Mouse (Mus musculus): ENCODE measurements around the gene Plekhh2. TPM values are rescaled to one million over a fixed set of nuclear protein-coding genes. Genes with fewer than 3 reads are reported as not detected.

The Plekhh2 gene
- total and polyA plus RNA-seq, 3 experiments, result 0.04 TPM; not detected in 2

- H3K27ac ChIP-seq (ENCODE audit: control insufficient read depth, low read depth, low read length), result no peak overlapping the region
- H3K79me2 ChIP-seq (ENCODE audit: control insufficient read depth, insufficient read depth, low read length, poor library complexity), result no peaks in the 10 kb centered on the region
- H3K9ac ChIP-seq (ENCODE audit: control insufficient read depth, low read depth, low read length, poor library complexity, severe bottlenecking), result no peak overlapping the region
- DNase-seq (ENCODE audit: low read depth, low spot score), result no peak
- no peak for TF ChIP-seq MAZ (IDR thresholded peaks at IDR 0.05; ENCODE audit: low read depth, low read length)
- no peaks in the 10 kb centered on the region for H3K9me3 ChIP-seq (replicated peaks; ENCODE audit: insufficient read depth, low read length)
- H3K36me3 ChIP-seq (ENCODE audit: control insufficient read depth in 1 of 2, insufficient read depth in 2 of 2, low read length in 2 of 2), result no peaks in the 10 kb centered on the region
- H3K4me3 ChIP-seq (ENCODE audit: control insufficient read depth in 1 of 2, insufficient read depth in 1 of 2, low read depth in 2 of 2, low read length in 2 of 2), result no peak overlapping the region
- peaks cover 11 to 20% of the 10 kb centered on the region in 2 experiments for H3K27me3 ChIP-seq (ENCODE audit: control insufficient read depth in 1 of 2, insufficient read depth in 2 of 2, low read length in 2 of 2)
- no peaks in the 10 kb centered on the region; a peak in 1 of 4 replicates for H3K4me1 ChIP-seq (ENCODE audit: control insufficient read depth in 1 of 2, insufficient read depth in 2 of 2, low read length in 2 of 2)
Observed at GRCm38 (mm10) chr17:84492255-84492880, 19.3 kb upstream of the Plekhh2 start.

DNA sequence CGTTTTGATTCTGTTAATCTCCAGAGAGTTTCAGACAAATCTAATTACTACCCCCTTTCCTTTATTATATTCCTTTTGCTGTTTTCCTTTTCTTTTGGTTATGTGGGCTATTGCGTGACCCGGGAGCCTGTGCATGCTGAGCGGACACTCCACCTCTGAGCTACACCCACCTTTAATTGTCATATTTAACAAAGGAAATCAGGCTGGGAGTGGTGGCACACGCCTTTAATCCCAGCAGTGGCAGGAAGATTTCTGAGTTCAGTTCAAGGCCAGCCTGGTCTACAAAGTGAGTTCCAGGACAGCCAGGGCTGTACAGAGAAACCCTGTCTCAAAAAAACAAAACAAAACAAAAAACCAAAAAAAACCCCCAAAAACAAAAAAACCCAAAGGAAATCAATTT is 14.7 kb upstream of the Plekhh2 start:
- no peak overlapping the region for H3K4me3 ChIP-seq (ENCODE audit: control insufficient read depth in 1 of 2, insufficient read depth in 1 of 2, low read depth in 2 of 2, low read length in 2 of 2)
- H3K9ac ChIP-seq (ENCODE audit: control insufficient read depth, low read depth, low read length, poor library complexity, severe bottlenecking), result no peak overlapping the region
- H3K9me3 ChIP-seq (replicated peaks; ENCODE audit: insufficient read depth, low read length), result no peaks in the 10 kb centered on the region
- H3K36me3 ChIP-seq (ENCODE audit: control insufficient read depth in 1 of 2, insufficient read depth in 2 of 2, low read length in 2 of 2), result no peaks in the 10 kb centered on the region
- no peak for TF ChIP-seq E2F4 (IDR thresholded peaks at IDR 0.05; ENCODE audit: borderline replicate concordance, low read depth, low read length)
- TF ChIP-seq MEF2A (IDR thresholded peaks at IDR 0.05; ENCODE audit: extremely low read depth, insufficient replicate concordance, low read depth, low read length, poor library complexity, severe bottlenecking), result no peak
- TF ChIP-seq SMC3 (IDR thresholded peaks at IDR 0.05; ENCODE audit: low read depth, low read length), result no peak
- no peak for TF ChIP-seq MAFK (IDR thresholded peaks at IDR 0.05; ENCODE audit: borderline replicate concordance, low read depth, low read length)
- no peak for TF ChIP-seq CHD2 (IDR thresholded peaks at IDR 0.05; ENCODE audit: low read length)
- TF ChIP-seq POLR2AphosphoS5 (IDR thresholded peaks at IDR 0.05; ENCODE audit: borderline replicate concordance, low read depth, low read length), result no peak
- no peak for TF ChIP-seq MAZ (IDR thresholded peaks at IDR 0.05; ENCODE audit: low read depth, low read length)
- TF ChIP-seq ELF1 (IDR thresholded peaks at IDR 0.05; ENCODE audit: low read depth, low read length), result no peak
- TF ChIP-seq SIN3A (IDR thresholded peaks at IDR 0.05; ENCODE audit: low read length), result no peak
- TF ChIP-seq HCFC1 (IDR thresholded peaks at IDR 0.05; ENCODE audit: low read depth, low read length), result no peak
- no peak for TF ChIP-seq GABPA (IDR thresholded peaks at IDR 0.05; ENCODE audit: low read depth, low read length)
- TF ChIP-seq GATA1 (IDR thresholded peaks at IDR 0.05; ENCODE audit: low read depth, low read length), result no peak
- H3K27me3 ChIP-seq (ENCODE audit: control insufficient read depth in 1 of 2, insufficient read depth in 2 of 2, low read length in 2 of 2), result peaks cover 10 to 11% of the 10 kb centered on the region in 2 experiments
- no peaks in the 10 kb centered on the region for H3K79me2 ChIP-seq (ENCODE audit: control insufficient read depth, insufficient read depth, low read length, poor library complexity)
- no peak overlapping the region for H3K27ac ChIP-seq (ENCODE audit: control insufficient read depth, low read depth, low read length)
- no peaks in the 10 kb centered on the region for H3K4me1 ChIP-seq (ENCODE audit: control insufficient read depth in 1 of 2, insufficient read depth in 2 of 2, low read length in 2 of 2)
- no peak for DNase-seq (ENCODE audit: low read depth, low spot score)

DNA sequence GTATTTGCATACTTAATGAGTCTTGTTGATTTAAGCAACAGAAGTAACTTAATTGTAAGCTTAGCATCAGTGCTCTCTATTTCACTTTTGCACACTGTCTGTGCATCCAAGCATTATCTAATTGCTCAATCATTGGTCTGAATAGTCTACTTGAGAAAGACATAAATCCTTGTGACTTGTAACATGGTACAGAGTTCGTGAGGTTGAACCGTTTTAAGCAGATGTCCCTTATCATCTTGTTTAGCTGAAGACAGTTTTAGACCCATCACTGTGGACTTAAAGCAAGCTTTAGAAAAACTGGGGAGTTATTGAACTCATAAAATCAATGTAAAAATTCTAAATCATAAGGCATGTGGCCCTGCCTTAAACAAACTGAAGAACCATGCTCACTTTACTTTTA is 14.1 kb upstream of the Plekhh2 start:
- Histone ChIP-seq H3K27ac (ENCODE audit: control insufficient read depth, low read depth, low read length) (no peak overlapping the region), H3K9ac (ENCODE audit: control insufficient read depth, low read depth, low read length, poor library complexity, severe bottlenecking) (no peak overlapping the region), H3K4me1 (ENCODE audit: control insufficient read depth in 1 of 2, insufficient read depth in 2 of 2, low read length in 2 of 2) (no peaks in the 10 kb centered on the region), H3K27me3 (ENCODE audit: control insufficient read depth in 1 of 2, insufficient read depth in 2 of 2, low read length in 2 of 2) (peaks cover 7 to 11% of the 10 kb centered on the region in 2 experiments), H3K36me3 (ENCODE audit: control insufficient read depth in 1 of 2, insufficient read depth in 2 of 2, low read length in 2 of 2) (no peaks in the 10 kb centered on the region), H3K4me3 (ENCODE audit: control insufficient read depth in 1 of 2, insufficient read depth in 1 of 2, low read depth in 2 of 2, low read length in 2 of 2) (no peak overlapping the region), H3K9me3 (replicated peaks; ENCODE audit: insufficient read depth, low read length) (no peaks in the 10 kb centered on the region), H3K79me2 (ENCODE audit: control insufficient read depth, insufficient read depth, low read length, poor library complexity) (no peaks in the 10 kb centered on the region)
- TF ChIP-seq MAZ (IDR thresholded peaks at IDR 0.05; ENCODE audit: low read depth, low read length), result no peak
- no peak for DNase-seq (ENCODE audit: low read depth, low spot score)

All from MEL (cell line).